Mouse (Mus musculus) adipocyte (in vitro differentiated cells): ENCODE measurements at regions not wholly inside any gene's neighbourhood (a gene's known extent, or its start where the extent isn't known, plus 50 kb on each side); places are given as distances from the start of the nearest gene placed in this dataset.

Source experiments
- DNase-seq: peaks from one replicate; pipeline ENCODE4 v3.0.0-alpha.2; 2016; ENCODE audit warnings: low spot score

- DNase-seq, result no peak
These were observed 316.3 kb upstream of the Clint1 start for GRCm38 (mm10) chr11:45535501-45536025.

GRCm38 (mm10) chr11:45538011-45538410, 313.8 kb upstream of the Clint1 start:
- DNase-seq, result no peak

DNA sequence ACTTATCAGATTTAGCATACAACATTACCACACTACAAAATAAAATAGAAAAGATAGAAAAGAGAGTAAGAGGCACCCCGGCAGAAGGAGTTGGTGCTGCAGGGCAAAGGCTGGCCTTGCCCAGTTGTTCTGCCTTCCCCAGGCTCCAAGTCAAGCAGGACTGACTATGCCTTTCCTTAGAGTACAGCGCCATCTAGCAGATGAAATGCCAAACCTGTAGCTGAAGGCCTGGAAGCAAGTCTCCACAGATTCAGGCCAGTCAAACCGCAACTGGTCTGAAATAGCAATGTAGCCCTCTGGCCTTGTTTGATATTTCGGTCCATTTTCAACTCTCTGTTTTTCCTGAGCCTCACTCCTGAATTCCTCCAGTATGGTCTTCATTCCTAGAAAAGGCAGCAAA, 312.4 kb upstream of the Clint1 start:
- peak; percentile 90 for DNase-seq

DNA sequence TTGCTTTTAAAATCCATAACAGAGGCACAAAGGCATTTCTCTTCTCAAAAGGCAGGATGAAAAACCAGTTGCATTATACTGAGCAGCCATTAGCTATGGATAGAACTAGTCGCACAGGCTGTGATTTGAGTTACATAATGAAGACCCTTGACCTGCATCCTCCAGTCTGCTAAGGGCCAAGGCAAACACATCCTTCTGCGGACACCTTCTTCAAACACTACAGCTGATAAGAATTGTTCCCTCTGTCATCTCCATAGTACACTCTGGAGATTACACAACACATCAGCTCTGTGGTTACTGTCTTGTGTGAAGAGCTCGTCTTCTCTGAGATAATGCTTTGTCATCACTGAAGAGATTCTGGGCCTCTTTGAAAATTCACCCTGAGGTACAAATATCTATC, 307.3 kb upstream of the Clint1 start:
- no peak for DNase-seq

GRCm38 (mm10) chr11:45545896-45546626, 305.8 kb upstream of the Clint1 start:
- no peak for DNase-seq

- no peak for DNase-seq
These were observed 305.0 kb upstream of the Clint1 start for GRCm38 (mm10) chr11:45546861-45547260.

GRCm38 (mm10) chr11:45550376-45550775, 301.5 kb upstream of the Clint1 start:
- no peak for DNase-seq

DNA sequence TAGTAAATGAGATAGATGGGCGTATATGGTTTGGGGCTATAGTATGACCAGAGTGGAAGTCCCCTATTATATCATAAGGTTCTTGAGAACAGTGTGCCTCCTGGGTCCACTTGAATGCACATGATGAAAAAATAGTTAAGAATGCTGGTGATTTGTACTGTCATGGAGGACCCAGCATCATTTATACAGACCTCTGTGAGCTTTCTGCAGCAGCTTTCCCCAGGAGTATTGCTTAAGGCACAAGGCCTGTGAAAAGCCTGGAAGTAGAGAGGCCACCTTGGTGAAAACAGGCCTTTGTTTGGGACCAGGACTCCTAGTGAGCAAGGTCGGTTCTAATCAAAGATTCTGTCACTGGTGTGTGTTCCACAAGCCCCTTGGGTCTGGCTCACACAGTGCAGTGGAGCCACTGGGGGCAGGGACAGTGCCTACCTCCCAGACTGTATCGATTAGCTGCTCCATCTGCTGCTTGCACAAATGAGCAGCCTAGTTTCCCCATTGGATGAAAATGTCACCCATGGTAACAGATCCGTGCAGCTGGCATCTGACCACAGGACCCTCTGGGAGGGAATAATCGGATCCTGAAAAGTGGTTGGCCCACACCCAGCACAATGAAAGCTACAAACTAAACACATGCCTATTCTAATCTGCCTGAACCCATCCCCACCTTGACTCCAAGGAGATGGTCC, 274.2 kb upstream of the Clint1 start:
- DNase-seq, result no peak

GRCm38 (mm10) chr11:45592335-45592734, 259.5 kb upstream of the Clint1 start:
- no peak for DNase-seq

DNA sequence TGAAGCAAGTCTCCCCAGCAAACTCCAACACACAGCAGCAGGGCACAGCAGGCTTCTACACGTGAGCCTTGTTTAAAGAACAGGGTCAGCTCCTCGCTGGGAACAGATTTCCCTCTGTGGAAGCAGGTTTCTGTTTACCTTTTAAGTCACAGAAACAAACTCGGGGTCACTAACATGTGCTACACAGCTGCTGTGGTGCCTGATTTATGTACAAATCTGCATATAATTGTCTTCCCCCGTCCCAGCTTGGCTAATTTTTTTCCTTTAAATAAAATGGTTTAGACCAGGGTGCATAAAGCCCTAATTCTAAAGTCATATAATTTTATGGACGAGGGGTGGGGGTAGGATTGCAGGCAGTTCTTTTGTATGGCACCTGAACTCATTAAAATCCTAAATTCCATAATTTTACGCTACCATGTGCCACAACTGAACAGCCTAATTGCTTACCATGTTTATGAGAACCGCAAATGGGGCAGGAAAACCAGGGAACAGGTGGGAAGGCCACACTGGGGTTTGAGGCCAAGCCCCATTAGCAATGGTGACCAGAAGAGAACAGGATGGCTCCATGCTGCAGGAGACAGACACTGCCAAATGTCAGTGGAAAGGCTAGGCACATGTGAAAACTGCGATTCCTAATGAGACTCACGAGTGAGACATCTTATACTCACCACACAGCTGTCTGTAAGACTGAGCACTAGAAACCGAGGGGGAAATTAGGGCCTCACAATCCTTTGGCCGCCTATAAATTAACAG, 258.8 kb upstream of the Clint1 start:
- DNase-seq, result no peak

- no peak for DNase-seq
These were observed 256.5 kb upstream of the Clint1 start for GRCm38 (mm10) chr11:45595372-45595771.

GRCm38 (mm10) chr11:45621824-45622223, 230.0 kb upstream of the Clint1 start:
- no peak for DNase-seq

GRCm38 (mm10) chr11:45622701-45623100, 229.2 kb upstream of the Clint1 start:
- no peak for DNase-seq

DNA sequence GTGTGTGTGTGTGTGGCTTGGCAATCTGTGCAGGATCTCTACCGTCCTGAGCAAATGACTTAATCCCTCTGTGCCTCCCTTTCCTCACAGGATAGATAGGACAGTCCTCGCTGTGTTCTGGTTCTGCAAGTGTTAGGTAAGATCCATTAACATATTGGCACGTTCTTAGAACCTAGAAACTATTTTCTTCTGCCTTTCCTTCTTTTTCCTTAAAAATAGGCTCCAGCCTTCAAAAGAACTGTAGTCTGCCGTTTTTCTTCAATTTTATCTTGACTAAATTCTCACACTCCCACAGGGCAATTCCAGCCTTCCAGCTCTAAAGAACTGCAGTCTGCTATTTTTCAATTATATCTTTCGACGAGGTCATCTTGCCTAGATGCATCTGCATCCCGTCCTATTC, 227.6 kb upstream of the Clint1 start:
- DNase-seq, result no peak

GRCm38 (mm10) chr11:45629250-45629649, 222.6 kb upstream of the Clint1 start:
- no peak for DNase-seq

GRCm38 (mm10) chr11:45634535-45635235, 217.2 kb upstream of the Clint1 start:
- no peak for DNase-seq

DNA sequence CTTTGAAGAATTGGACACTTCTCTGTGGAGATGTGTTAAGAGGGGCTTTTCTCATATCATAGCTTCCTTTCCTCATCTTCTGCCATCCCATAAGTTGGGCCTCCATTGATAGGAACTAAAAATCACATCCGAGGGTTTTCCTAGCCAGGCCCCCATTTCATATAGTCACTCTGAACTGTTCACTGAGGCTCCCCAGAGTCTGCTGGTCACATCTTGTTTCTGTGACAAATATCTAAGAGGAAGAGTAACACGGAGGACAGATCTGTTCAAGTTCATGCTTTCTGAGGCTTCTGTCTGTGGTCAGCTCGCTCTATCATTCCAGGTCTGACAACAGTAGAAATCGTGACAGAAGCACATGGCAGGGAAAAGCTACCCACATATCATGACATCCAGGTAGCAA, 216.0 kb upstream of the Clint1 start:
- no peak for DNase-seq

DNA sequence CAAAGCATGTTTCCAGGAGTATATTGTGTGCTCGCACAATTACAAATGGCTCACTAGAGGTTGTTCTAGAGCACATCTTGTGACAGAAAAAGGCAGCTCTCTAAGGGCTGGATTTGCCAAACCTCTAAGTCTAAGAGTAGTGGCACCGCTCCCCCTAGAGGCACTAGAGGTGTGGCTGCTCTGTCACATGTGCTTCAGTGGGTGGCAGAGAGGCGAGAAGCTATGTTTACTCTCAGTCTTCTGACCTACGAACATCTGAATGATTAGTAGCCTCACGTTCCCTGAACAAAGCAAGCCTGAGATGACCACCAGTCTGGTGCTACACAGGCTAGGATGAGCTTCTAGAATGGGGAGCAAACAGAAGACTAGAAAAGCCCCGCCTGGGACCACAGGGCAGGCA, 212.6 kb upstream of the Clint1 start:
- no peak for DNase-seq

DNA sequence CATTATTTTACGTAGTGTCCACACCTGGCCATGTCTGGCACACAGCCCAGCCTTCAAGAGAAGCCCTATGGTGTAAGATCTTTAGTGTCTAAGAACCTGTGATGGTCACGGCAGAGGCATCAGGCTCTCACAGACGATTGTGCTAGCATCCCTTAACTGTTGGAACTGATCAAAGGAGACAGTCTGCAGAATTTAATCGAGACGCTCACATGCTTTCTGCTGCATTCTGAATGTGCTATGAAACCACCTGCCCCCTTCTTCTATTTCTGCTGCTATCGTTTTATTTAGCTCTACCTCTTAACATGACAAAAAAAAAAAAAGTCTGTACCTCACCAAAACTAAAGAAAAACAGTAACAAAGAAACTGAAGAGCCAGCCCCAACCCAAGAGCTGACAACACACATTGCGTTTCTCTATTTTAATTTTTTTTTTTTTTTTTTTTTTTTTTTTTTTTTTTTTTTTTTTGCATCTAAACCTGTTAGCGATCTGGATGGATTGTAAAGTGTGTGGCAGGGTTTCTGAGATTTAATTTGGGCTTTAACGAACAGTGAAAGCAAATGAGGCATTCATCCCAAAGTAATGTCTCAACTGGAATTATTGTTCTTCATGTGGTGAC, 209.6 kb upstream of the Clint1 start:
- DNase-seq, result no peak

- no peak for DNase-seq
These were observed 208.1 kb upstream of the Clint1 start for GRCm38 (mm10) chr11:45643629-45644325.

DNA sequence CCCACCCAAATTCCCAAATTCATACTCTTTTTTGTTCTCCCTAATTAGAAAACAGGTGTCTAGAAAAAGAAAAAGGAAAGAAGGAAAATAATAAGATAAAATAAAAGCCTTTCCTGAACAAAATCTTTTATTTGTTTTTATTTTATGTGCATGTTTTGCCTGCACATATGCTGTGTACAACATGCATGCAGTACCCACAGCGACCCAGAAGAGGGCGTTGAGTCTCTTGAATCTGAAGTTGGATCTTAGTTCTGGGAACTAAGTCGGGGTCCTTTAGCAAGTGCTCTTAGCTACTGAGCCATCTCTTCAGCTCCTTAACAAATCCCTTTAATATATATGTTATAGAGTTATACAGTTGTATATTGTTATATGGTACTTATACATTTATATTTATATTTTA, 206.0 kb upstream of the Clint1 start:
- DNase-seq, result no peak
